Mouse (Mus musculus) lung, embryonic 14.5 days (tissue): ENCODE data around the gene Usf1. TPM values are rescaled to one million over a fixed set of nuclear protein-coding genes. Genes with fewer than 3 reads are reported as not detected.

Source experiments
- ATAC-seq: fragments of 200-750 bp; cut with Nextera tagmentation; 2 replicates; pipeline ENCODE4 v1.8.0; 2017; ENCODE audit warnings: mild to moderate bottlenecking, moderate TSS enrichment, moderate library complexity; ENCODE audit not compliant: insufficient read depth
- DNase-seq: peaks from one replicate; pipeline ENCODE4 v3.0.0-alpha.2; 2015
- H3K27ac ChIP-seq: fragments of 300-500 bp; sonication (generic); 2 replicates; pipeline ENCODE4 v1.5.1; 2014; ENCODE audit warnings: low read depth, mild to moderate bottlenecking, moderate library complexity
- H3K27me3 ChIP-seq: fragments of 300-500 bp; sonication (generic); 2 replicates; pipeline ENCODE4 v1.6.1; 2014; ENCODE audit warnings: low read length, control low read depth; ENCODE audit not compliant: insufficient read depth
- H3K36me3 ChIP-seq: fragments of 300-500 bp; sonication (generic); 2 replicates; pipeline ENCODE4 v1.6.1; 2014; ENCODE audit warnings: control low read depth; ENCODE audit not compliant: insufficient read depth
- H3K4me1 ChIP-seq: fragments of 300-500 bp; sonication (generic); 2 replicates; pipeline ENCODE4 v1.6.1; 2014; ENCODE audit warnings: antibody characterized with exemption, control low read depth; ENCODE audit not compliant: insufficient read depth
- H3K4me2 ChIP-seq: fragments of 300-500 bp; sonication (generic); 2 replicates; pipeline ENCODE4 v1.6.1; 2014; ENCODE audit warnings: mild to moderate bottlenecking
- H3K4me3 ChIP-seq: fragments of 300-500 bp; sonication (generic); 2 replicates; pipeline ENCODE4 v1.5.1; 2014; ENCODE audit warnings: low read depth, low read length
- H3K9ac ChIP-seq: fragments of 300-500 bp; sonication (generic); 2 replicates; pipeline ENCODE4 v1.6.1; 2014
- H3K9me3 ChIP-seq: fragments of 300-500 bp; sonication (generic); 2 replicates; pipeline ENCODE4 v1.6.1; 2016; ENCODE audit warnings: low read depth, low read length, control low read depth
- CTCF ChIP-seq: IDR thresholded peaks from 2 replicates; pipeline ENCODE4 v1.5.1; 2016; ENCODE audit warnings: antibody characterized with exemption, low read depth
- WGBS: fragments of 180-500 bp; shearing (Covaris S2); extraction: QIAGEN DNeasy Blood & Tissue Kit; methylation state at CpG from one replicate; pipeline ENCODE4 v1.1.7; 2014; 5-methylcytosine and 5-hydroxymethylcytosine counted together
- polyA plus RNA-seq: library from polyadenylated mRNA; unstranded; fragments of >200 nt; fragmentation: Nextera tagmentation; extraction: Ambion mirVana; gene quantifications from 2 replicates; pipeline ENCODE4 v1.2.1, GENCODE M21; 2014

Usf1 gene
- polyA plus RNA-seq, 1 experiment from 2014 or later: 81.0 TPM

- no peak for TF ChIP-seq CTCF
- peaks cover 14% of the 10 kb centered on the region; the same call in 1 of the 2 replicates for H3K4me1 ChIP-seq
- no peaks in the 10 kb centered on the region for H3K27me3 ChIP-seq
- no peak for ATAC-seq
- 69% methylated on average over 10 of the region's 10 CpGs for WGBS
- no peaks in the 10 kb centered on the region for H3K9me3 ChIP-seq
- H3K9ac ChIP-seq: no peak overlapping the region
- no peak overlapping the region for H3K4me3 ChIP-seq
- H3K36me3 ChIP-seq: no peaks in the 10 kb centered on the region
- H3K27ac ChIP-seq: no peak overlapping the region
- no peak overlapping the region for H3K4me2 ChIP-seq
- no peak for DNase-seq
Measured at GRCm38 (mm10) chr1:171451001-171451400, 39.9 kb downstream of the Usf1 start.

- Histone ChIP-seq H3K9me3 (no peaks in the 10 kb centered on the region), H3K4me2 (no peak overlapping the region), H3K4me3 (no peak overlapping the region), H3K4me1 (peaks cover 3% of the 10 kb centered on the region; the same call in 1 of the 2 replicates), H3K27me3 (no peaks in the 10 kb centered on the region), H3K27ac (no peak overlapping the region), H3K9ac (no peak overlapping the region), H3K36me3 (no peaks in the 10 kb centered on the region)
- no peak for DNase-seq
- ATAC-seq: no peak
- TF ChIP-seq CTCF: no peak
- WGBS: 50% methylated on average over 5 of the region's 5 CpGs
Measured at GRCm38 (mm10) chr1:171452522-171452921, 41.4 kb downstream of the Usf1 start.

GRCm38 (mm10) chr1:171452923-171453322, 41.8 kb downstream of the Usf1 start:
- H3K9me3 ChIP-seq: no peaks in the 10 kb centered on the region
- no peak overlapping the region for H3K4me3 ChIP-seq
- no peaks in the 10 kb centered on the region for H3K4me1 ChIP-seq
- WGBS: 72% methylated on average over 5 of the region's 5 CpGs
- no peaks in the 10 kb centered on the region for H3K27me3 ChIP-seq
- ATAC-seq (no peak), DNase-seq (no peak)
- no peaks in the 10 kb centered on the region for H3K36me3 ChIP-seq
- TF ChIP-seq CTCF: no peak
- no peak overlapping the region for H3K9ac ChIP-seq
- no peak overlapping the region for H3K4me2 ChIP-seq
- H3K27ac ChIP-seq: no peak overlapping the region

GRCm38 (mm10) chr1:171454926-171455325, 43.8 kb downstream of the Usf1 start:
- H3K4me3 ChIP-seq: no peak overlapping the region
- 63% methylated on average over 6 of the region's 6 CpGs for WGBS

GRCm38 (mm10) chr1:171457568-171457967, 46.5 kb downstream of the Usf1 start:
- Histone ChIP-seq H3K4me3 (no peak overlapping the region), H3K4me1 (no peaks in the 10 kb centered on the region), H3K9ac (no peak overlapping the region), H3K27me3 (no peaks in the 10 kb centered on the region), H3K36me3 (peaks cover 16% of the 10 kb centered on the region; the same call in 1 of the 2 replicates), H3K9me3 (no peaks in the 10 kb centered on the region), H3K4me2 (no peak overlapping the region), H3K27ac (no peak overlapping the region)
- ATAC-seq (no peak), DNase-seq (no peak)
- 90% methylated on average over 1 of the region's 1 CpGs for WGBS
- TF ChIP-seq CTCF: no peak

More at GRCm38 (mm10) chr1:171454926-171455325, 43.8 kb downstream of the Usf1 start:
- ATAC-seq (no peak), DNase-seq (no peak)
- TF ChIP-seq CTCF: no peak
- Histone ChIP-seq H3K27ac (no peak overlapping the region), H3K9ac (no peak overlapping the region), H3K9me3 (no peaks in the 10 kb centered on the region), H3K27me3 (no peaks in the 10 kb centered on the region), H3K36me3 (no peaks in the 10 kb centered on the region), H3K4me2 (no peak overlapping the region), H3K4me1 (no peaks in the 10 kb centered on the region)

- Histone ChIP-seq H3K27me3 (no peaks in the 10 kb centered on the region), H3K4me1 (no peaks in the 10 kb centered on the region), H3K4me3 (no peak overlapping the region), H3K4me2 (no peak overlapping the region), H3K9me3 (no peaks in the 10 kb centered on the region), H3K27ac (no peak overlapping the region), H3K36me3 (peaks cover 28% of the 10 kb centered on the region; the same call in 1 of the 2 replicates), H3K9ac (no peak overlapping the region)
- no peak for TF ChIP-seq CTCF
- DNase-seq (no peak), ATAC-seq (no peak)
- 39% methylated on average over 5 of the region's 5 CpGs for WGBS
Measured at GRCm38 (mm10) chr1:171459791-171460190, 48.7 kb downstream of the Usf1 start.

GRCm38 (mm10) chr1:171460551-171461503, 49.7 kb downstream of the Usf1 start:
- Histone ChIP-seq H3K4me1 (no peaks in the 10 kb centered on the region), H3K9ac (no peak overlapping the region), H3K27me3 (no peaks in the 10 kb centered on the region), H3K27ac (no peak overlapping the region), H3K4me3 (no peak overlapping the region), H3K4me2 (no peak overlapping the region), H3K9me3 (no peaks in the 10 kb centered on the region), H3K36me3 (peaks cover 28% of the 10 kb centered on the region; the same call in 1 of the 2 replicates)
- DNase-seq (no peak), ATAC-seq (no peak)
- TF ChIP-seq CTCF: no peak
- WGBS: 89% methylated on average over 22 of the region's 22 CpGs
